Mouse (Mus musculus) adrenal gland, postnatal 4 days (tissue): Measurements from ENCODE around the gene 4921517D22Rik. TPM values are rescaled to one million over a fixed set of nuclear protein-coding genes. Genes with fewer than 3 reads are reported as not detected.

Experiments
- DNase-seq, 2 experiments: peaks; one replicate each; pipeline ENCODE4 v3.0.0; 2021 to 2022; ENCODE audit warnings: low spot score in 2 of 2, mixed read lengths in 2 of 2
- total RNA-seq, 2 experiments: library from RNA; stranded (reverse); gene quantifications; 2 replicates each; pipeline ENCODE4 v1.2.3; 2021

4921517D22Rik gene
- total RNA-seq, 2 experiments from 2014 or later, result not detected

GRCm38 (mm10) chr13:59695781-59696180 lies 1.9 kb upstream of the 4921517D22Rik start:
- no peak for DNase-seq

- DNase-seq, result no peak
Observed at GRCm38 (mm10) chr13:59691478-59691877, 2.4 kb downstream of the 4921517D22Rik start.

- DNase-seq, result no peak
Observed at GRCm38 (mm10) chr13:59690576-59690975, 3.3 kb downstream of the 4921517D22Rik start.

- DNase-seq, result no peak
Observed at GRCm38 (mm10) chr13:59689843-59690242, 4.1 kb downstream of the 4921517D22Rik start.

- no peak for DNase-seq
Observed at GRCm38 (mm10) chr13:59689313-59689712, 4.6 kb downstream of the 4921517D22Rik start.

- DNase-seq, result no peak
Observed at GRCm38 (mm10) chr13:59688338-59688770, 5.6 kb downstream of the 4921517D22Rik start.

GRCm38 (mm10) chr13:59685236-59685635 lies 8.7 kb downstream of the 4921517D22Rik start:
- no peak for DNase-seq

GRCm38 (mm10) chr13:59682629-59683028 lies 11.3 kb downstream of the 4921517D22Rik start:
- DNase-seq, result no peak

- DNase-seq, result no peak
Observed at GRCm38 (mm10) chr13:59679908-59680307, 14.0 kb downstream of the 4921517D22Rik start.

GRCm38 (mm10) chr13:59679306-59679705 lies 14.6 kb downstream of the 4921517D22Rik start:
- DNase-seq, result no peak

- peak in 1 of 2 experiments; percentile 17 for DNase-seq
Observed at GRCm38 (mm10) chr13:59676316-59677229, 17.3 kb downstream of the 4921517D22Rik start.

GRCm38 (mm10) chr13:59675151-59676011 lies 18.5 kb downstream of the 4921517D22Rik start, which contains the start of gene Golm1:
TSS of gene Golm1 (minus strand) at chr13:59675811.
- DNase-seq, result peak; percentile 16 to 32

GRCm38 (mm10) chr13:59674761-59675150 lies 19.2 kb downstream of the 4921517D22Rik start:
- no peak for DNase-seq

- DNase-seq, result no peak
Observed at GRCm38 (mm10) chr13:59674215-59674614, 19.7 kb downstream of the 4921517D22Rik start.

- no peak for DNase-seq
Observed at GRCm38 (mm10) chr13:59673597-59673996, 20.3 kb downstream of the 4921517D22Rik start.

- no peak for DNase-seq
Observed at GRCm38 (mm10) chr13:59672248-59672647, 21.7 kb downstream of the 4921517D22Rik start.

GRCm38 (mm10) chr13:59671521-59671920 lies 22.4 kb downstream of the 4921517D22Rik start:
- no peak for DNase-seq

GRCm38 (mm10) chr13:59669946-59670345 lies 24.0 kb downstream of the 4921517D22Rik start:
- no peak for DNase-seq

- DNase-seq, result no peak
Observed at GRCm38 (mm10) chr13:59668501-59669093, 25.3 kb downstream of the 4921517D22Rik start.

- no peak for DNase-seq
Observed at GRCm38 (mm10) chr13:59667763-59668162, 26.1 kb downstream of the 4921517D22Rik start.
